Mouse (Mus musculus) forebrain, embryonic 14.5 days (tissue): ENCODE results near the gene Tbata. TPM values are rescaled to one million over a fixed set of nuclear protein-coding genes. Genes with fewer than 3 reads are reported as not detected.

Source experiments
- ATAC-seq: fragments of 200-750 bp; cut with Nextera tagmentation; 2 replicates; pipeline ENCODE4 v1.8.0; 2017; ENCODE audit warnings: mild to moderate bottlenecking, moderate library complexity
- DNase-seq: peaks from one replicate; pipeline ENCODE4 v3.0.0-alpha.2; 2015; ENCODE audit warnings: low spot score
- H3K27ac ChIP-seq: fragments of 300-500 bp; sonication (generic); 2 replicates; pipeline ENCODE4 v1.5.1; 2014; ENCODE audit warnings: low read depth, mild to moderate bottlenecking, control low read depth, low read length, moderate library complexity
- H3K27me3 ChIP-seq: fragments of 300-500 bp; sonication (generic); replicated peaks from 2 replicates; pipeline ENCODE4 v1.6.1; 2014; ENCODE audit warnings: low read length, control low read depth, mixed read lengths; ENCODE audit not compliant: control insufficient read depth, insufficient read depth
- H3K36me3 ChIP-seq: fragments of 300-500 bp; sonication (generic); 2 replicates; pipeline ENCODE4 v1.6.1; 2014; ENCODE audit warnings: low read length, control low read depth; ENCODE audit not compliant: control insufficient read depth, insufficient read depth
- H3K4me1 ChIP-seq: fragments of 300-500 bp; sonication (generic); 2 replicates; pipeline ENCODE4 v1.6.1; 2014; ENCODE audit warnings: antibody characterized with exemption, low read length, control low read depth; ENCODE audit not compliant: control insufficient read depth, insufficient read depth
- H3K4me2 ChIP-seq: fragments of 300-500 bp; sonication (generic); 2 replicates; pipeline ENCODE4 v1.6.1; 2014; ENCODE audit warnings: mild to moderate bottlenecking, control low read depth, low read length
- H3K4me3 ChIP-seq: fragments of 300-500 bp; sonication (generic); 2 replicates; pipeline ENCODE4 v1.5.1; 2014; ENCODE audit warnings: low read depth, low read length, control low read depth
- H3K9ac ChIP-seq: fragments of 300-500 bp; sonication (generic); 2 replicates; pipeline ENCODE4 v1.6.1; 2014; ENCODE audit warnings: mild to moderate bottlenecking, low read length, control low read depth, moderate library complexity
- H3K9me3 ChIP-seq: fragments of 300-500 bp; sonication (generic); replicated peaks from 2 replicates; pipeline ENCODE4 v1.6.1; 2016; ENCODE audit warnings: low read length, control low read depth, mixed read lengths; ENCODE audit not compliant: control insufficient read depth
- WGBS: fragments of 180-500 bp; shearing (Covaris S2); extraction: QIAGEN DNeasy Blood & Tissue Kit; methylation state at CpG from one replicate; pipeline ENCODE4 v1.1.7; 2014; 5-methylcytosine and 5-hydroxymethylcytosine counted together
- polyA plus RNA-seq: library from polyadenylated mRNA; unstranded; fragments of >200 nt; fragmentation: Nextera tagmentation; extraction: Ambion mirVana; gene quantifications from 2 replicates; pipeline ENCODE4 v1.2.1, GENCODE M21; 2014

The Tbata gene
- polyA plus RNA-seq = 1.4 and 2.5 TPM in 2 replicates

GRCm38 (mm10) chr10:61171654-61172053 lies at the start of gene Tbata:
TSS of gene Tbata (plus strand) at chr10:61171954.
- no peak for DNase-seq
- WGBS = 73% methylated on average over 3 of the region's 3 CpGs
- Histone ChIP-seq H3K4me1 (no peaks in the 10 kb centered on the region), H3K36me3 (no peaks in the 10 kb centered on the region), H3K9me3 (no peaks in the 10 kb centered on the region), H3K4me3 (no peak within 1 kb of the TSS), H3K27me3 (no peaks in the 10 kb centered on the region), H3K9ac (no peak within 1 kb of the TSS), H3K4me2 (no peak within 1 kb of the TSS), H3K27ac (no peak within 1 kb of the TSS)
- ATAC-seq = no peak

- Histone ChIP-seq H3K27me3 (no peaks in the 10 kb centered on the region), H3K27ac (no peak overlapping the region), H3K9ac (no peak overlapping the region), H3K9me3 (no peaks in the 10 kb centered on the region), H3K36me3 (peaks cover 19% of the 10 kb centered on the region), H3K4me1 (no peaks in the 10 kb centered on the region), H3K4me2 (no peak overlapping the region), H3K4me3 (no peak overlapping the region)
- no peak for DNase-seq
- no peak for ATAC-seq
- 94% methylated on average over 3 of the region's 3 CpGs for WGBS
These were observed 48.4 kb upstream of the Tbata start for GRCm38 (mm10) chr10:61123276-61123913.

GRCm38 (mm10) chr10:61124462-61124861 lies 47.3 kb upstream of the Tbata start:
- Histone ChIP-seq H3K9ac (no peak overlapping the region), H3K4me2 (no peak overlapping the region), H3K4me1 (no peaks in the 10 kb centered on the region), H3K9me3 (no peaks in the 10 kb centered on the region), H3K4me3 (no peak overlapping the region), H3K27me3 (no peaks in the 10 kb centered on the region), H3K36me3 (peaks cover 19% of the 10 kb centered on the region), H3K27ac (no peak overlapping the region)
- no peak for DNase-seq
- no peak for ATAC-seq
- WGBS = 96% methylated on average over 2 of the region's 2 CpGs

DNA sequence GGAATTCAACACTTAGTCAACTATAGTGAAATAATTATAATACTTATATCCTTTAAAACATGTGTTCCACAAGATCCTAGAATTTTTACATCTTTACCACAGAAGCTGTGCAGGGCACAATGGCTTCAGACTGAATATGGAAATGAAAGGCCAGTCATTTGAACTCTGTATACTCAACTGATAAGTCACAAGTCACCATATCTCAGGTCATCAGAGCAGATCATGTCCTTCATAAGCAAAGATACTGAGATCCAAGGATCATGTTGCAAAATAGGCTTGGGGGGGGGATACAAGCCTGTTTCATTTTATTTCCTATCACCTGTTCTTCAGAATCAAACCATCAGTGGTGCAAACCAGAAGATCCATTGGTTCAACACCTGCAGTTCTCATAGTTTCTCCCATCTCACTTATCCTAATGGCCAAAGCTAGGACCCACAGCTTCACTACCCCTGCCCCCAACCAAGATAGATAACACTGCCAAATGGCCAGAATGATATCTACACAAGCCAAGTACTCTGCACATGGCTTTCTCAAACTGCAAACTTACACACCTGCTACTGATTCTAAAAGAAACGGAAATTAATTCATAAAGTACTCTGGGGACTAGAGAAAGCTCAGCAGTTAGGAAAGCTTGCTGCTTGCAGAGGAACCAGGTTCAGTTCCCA lies 42.9 kb upstream of the Tbata start:
- Histone ChIP-seq H3K4me1 (no peaks in the 10 kb centered on the region), H3K36me3 (peaks cover 5% of the 10 kb centered on the region; the same call in 1 of the 2 replicates), H3K4me2 (no peak overlapping the region), H3K27ac (no peak overlapping the region), H3K9ac (no peak overlapping the region), H3K4me3 (no peak overlapping the region), H3K27me3 (no peaks in the 10 kb centered on the region), H3K9me3 (no peaks in the 10 kb centered on the region)
- ATAC-seq (no peak), DNase-seq (no peak)
- 91% methylated on average over 1 of the region's 1 CpGs for WGBS

- DNase-seq (no peak), ATAC-seq (no peak)
- Histone ChIP-seq H3K9ac (no peak overlapping the region), H3K27me3 (no peaks in the 10 kb centered on the region), H3K4me2 (no peak overlapping the region), H3K9me3 (no peaks in the 10 kb centered on the region), H3K36me3 (peaks cover 5% of the 10 kb centered on the region; the same call in 1 of the 2 replicates), H3K4me3 (no peak overlapping the region), H3K4me1 (no peaks in the 10 kb centered on the region), H3K27ac (no peak overlapping the region)
- 77% methylated on average over 3 of the region's 3 CpGs for WGBS
These were observed 40.8 kb upstream of the Tbata start for GRCm38 (mm10) chr10:61130959-61131358.

GRCm38 (mm10) chr10:61134041-61134440 lies 37.7 kb upstream of the Tbata start:
- Histone ChIP-seq H3K9ac (no peak overlapping the region), H3K4me2 (no peak overlapping the region), H3K4me3 (no peak overlapping the region), H3K9me3 (no peaks in the 10 kb centered on the region), H3K27ac (no peak overlapping the region), H3K27me3 (no peaks in the 10 kb centered on the region), H3K4me1 (no peaks in the 10 kb centered on the region), H3K36me3 (peaks cover 10% of the 10 kb centered on the region; the same call in 1 of the 2 replicates)
- ATAC-seq (no peak), DNase-seq (no peak)
- WGBS = 68% methylated on average over 4 of the region's 4 CpGs

DNA sequence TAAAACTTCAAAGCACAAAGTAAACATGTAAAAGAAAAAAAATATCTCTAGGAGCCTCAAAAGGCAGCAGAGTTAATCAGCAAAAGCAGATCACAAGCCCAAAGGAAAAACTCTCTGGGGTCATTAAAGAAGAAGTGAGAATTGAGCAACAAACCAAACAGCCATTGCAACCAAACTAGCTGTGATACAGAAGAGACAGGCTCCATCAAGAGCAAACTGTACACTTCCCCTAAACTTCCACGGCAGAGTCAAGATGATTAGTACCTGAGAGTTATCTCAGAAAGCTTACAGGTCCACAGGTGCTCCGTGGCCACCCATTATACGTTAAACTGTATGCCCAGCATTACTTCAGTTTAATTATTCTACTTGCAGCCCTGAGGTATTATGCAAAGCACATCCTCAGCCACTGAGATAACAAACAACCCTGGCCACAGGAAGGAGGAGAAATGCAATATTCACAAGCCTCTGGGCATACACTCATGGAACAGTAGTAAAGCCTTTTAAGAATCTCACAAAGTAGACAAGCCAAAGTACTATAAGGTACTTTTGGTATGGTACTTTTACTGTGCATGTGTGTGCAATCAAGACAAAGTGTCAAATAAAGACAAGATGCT lies 36.4 kb upstream of the Tbata start:
- no peak overlapping the region for H3K4me2 ChIP-seq
- no peak overlapping the region for H3K27ac ChIP-seq
- DNase-seq (no peak), ATAC-seq (no peak)
- H3K4me3 ChIP-seq = no peak overlapping the region
- H3K36me3 ChIP-seq = peaks cover 14% of the 10 kb centered on the region
- 73% methylated on average over 3 of the region's 3 CpGs for WGBS
- no peaks in the 10 kb centered on the region for H3K27me3 ChIP-seq
- H3K4me1 ChIP-seq = no peaks in the 10 kb centered on the region
- H3K9me3 ChIP-seq = no peaks in the 10 kb centered on the region
- H3K9ac ChIP-seq = no peak overlapping the region

- no peak for DNase-seq
- Histone ChIP-seq H3K9me3 (no peaks in the 10 kb centered on the region), H3K4me2 (no peak overlapping the region), H3K4me3 (no peak overlapping the region), H3K4me1 (no peaks in the 10 kb centered on the region), H3K36me3 (peaks cover 12% of the 10 kb centered on the region), H3K27me3 (no peaks in the 10 kb centered on the region), H3K27ac (no peak overlapping the region), H3K9ac (no peak overlapping the region)
- no peak for ATAC-seq
- 84% methylated on average over 1 of the region's 1 CpGs for WGBS
These were observed 34.2 kb upstream of the Tbata start for GRCm38 (mm10) chr10:61137567-61137966.

DNA sequence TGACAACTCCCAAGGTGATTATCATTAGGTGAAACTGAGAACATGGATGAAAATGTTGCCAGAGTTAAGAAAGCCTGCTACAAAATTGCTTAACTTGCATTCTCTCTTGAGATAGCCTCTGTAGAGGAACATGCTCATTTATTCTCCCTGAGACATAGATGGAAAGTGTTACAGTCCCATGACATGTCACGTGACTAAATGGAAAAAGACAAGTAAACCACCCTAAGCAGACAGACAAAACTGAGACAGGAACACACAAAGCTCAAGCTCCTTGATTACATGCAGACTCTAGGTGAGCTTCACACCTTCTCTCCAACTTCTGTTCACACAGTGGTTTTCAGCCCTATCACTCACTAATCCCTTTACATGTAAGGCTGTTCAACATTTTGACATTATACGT lies 28.4 kb upstream of the Tbata start:
- no peak overlapping the region for H3K4me3 ChIP-seq
- peaks cover 7% of the 10 kb centered on the region for H3K36me3 ChIP-seq
- H3K27me3 ChIP-seq = no peaks in the 10 kb centered on the region
- peaks cover 7% of the 10 kb centered on the region; the same call in 1 of the 2 replicates for H3K4me1 ChIP-seq
- no peak for ATAC-seq
- H3K9ac ChIP-seq = no peak overlapping the region
- H3K4me2 ChIP-seq = no peak overlapping the region
- no peak for DNase-seq
- H3K27ac ChIP-seq = no peak overlapping the region
- WGBS = 91% methylated on average over 2 of the region's 2 CpGs
- H3K9me3 ChIP-seq = no peaks in the 10 kb centered on the region
